23 mouse cellular contexts compared by ENCODE assay signal in genomic region chr6:100831188-100831587, GRCm38 (mm10).
"Had no signal": no experiment of that assay in that cellular context is flagged by ENCODE, and none has a peak within 500 bp of the region (broad histone marks: within the 10 kb centered on the region; RNA-seq: fewer than 3 reads in every experiment).

No protein-coding gene starts in this region.

- H3K9me3 ChIP-seq: heart, embryonic 13.5 days; heart, embryonic 15.5 days; hindbrain, embryonic 13.5 days; hindbrain, embryonic 15.5 days; kidney, embryonic 15.5 days; limb, embryonic 13.5 days; limb, embryonic 15.5 days; liver, embryonic 12.5 days had no signal

- H3K27me3 ChIP-seq: heart, embryonic 13.5 days; heart, embryonic 15.5 days; hindbrain, embryonic 13.5 days; hindbrain, embryonic 15.5 days; kidney, embryonic 15.5 days; limb, embryonic 13.5 days; limb, embryonic 15.5 days; liver, embryonic 12.5 days had no signal

- H3K4me3 ChIP-seq: gastrocnemius, adult 2 months; heart, embryonic 13.5 days; heart, embryonic 15.5 days; hindbrain, embryonic 13.5 days; hindbrain, embryonic 15.5 days; kidney, embryonic 15.5 days; limb, embryonic 13.5 days; limb, embryonic 15.5 days; liver, embryonic 12.5 days had no signal

- H3K27ac ChIP-seq: gastrocnemius, adult 2 months; heart, embryonic 13.5 days; heart, embryonic 15.5 days; hindbrain, embryonic 13.5 days; hindbrain, embryonic 15.5 days; hindbrain, postnatal 0 days; kidney, embryonic 15.5 days; kidney, postnatal 0 days; limb, embryonic 13.5 days; limb, embryonic 15.5 days; liver, embryonic 12.5 days had no signal

- H3K9ac ChIP-seq: heart, embryonic 13.5 days; heart, embryonic 15.5 days; hindbrain, embryonic 13.5 days; hindbrain, embryonic 15.5 days; kidney, embryonic 15.5 days; limb, embryonic 13.5 days; limb, embryonic 15.5 days; liver, embryonic 12.5 days had no signal

- DNase-seq: gastrocnemius, adult 2 months; gastrocnemius, postnatal 10 days; gastrocnemius, postnatal 25 days; heart, postnatal 14 days; heart, postnatal 36 days; kidney, adult 11 months; kidney, adult 2 months; kidney, adult 9 months; kidney, postnatal 14 days; kidney, postnatal 36 days; layer of hippocampus, adult 9-11 months; layer of hippocampus, postnatal 36 days; left cerebral cortex, postnatal 4 days had no signal
